Mouse (Mus musculus) effector memory CD4-positive, alpha-beta T cell, adult 7 months (primary cell): ENCODE measurements around the gene Nfkbid. TPM values are rescaled to one million over a fixed set of nuclear protein-coding genes. Genes with fewer than 3 reads are reported as not detected.

Experiments
- polyA plus RNA-seq: library from polyadenylated mRNA; unstranded; fragments of 100-300 nt; shearing (Covaris generic); gene quantifications from one replicate; pipeline ENCODE4 v1.2.1, GENCODE M21; 2017

The Nfkbid gene
- polyA plus RNA-seq: 888 TPM

DNA sequence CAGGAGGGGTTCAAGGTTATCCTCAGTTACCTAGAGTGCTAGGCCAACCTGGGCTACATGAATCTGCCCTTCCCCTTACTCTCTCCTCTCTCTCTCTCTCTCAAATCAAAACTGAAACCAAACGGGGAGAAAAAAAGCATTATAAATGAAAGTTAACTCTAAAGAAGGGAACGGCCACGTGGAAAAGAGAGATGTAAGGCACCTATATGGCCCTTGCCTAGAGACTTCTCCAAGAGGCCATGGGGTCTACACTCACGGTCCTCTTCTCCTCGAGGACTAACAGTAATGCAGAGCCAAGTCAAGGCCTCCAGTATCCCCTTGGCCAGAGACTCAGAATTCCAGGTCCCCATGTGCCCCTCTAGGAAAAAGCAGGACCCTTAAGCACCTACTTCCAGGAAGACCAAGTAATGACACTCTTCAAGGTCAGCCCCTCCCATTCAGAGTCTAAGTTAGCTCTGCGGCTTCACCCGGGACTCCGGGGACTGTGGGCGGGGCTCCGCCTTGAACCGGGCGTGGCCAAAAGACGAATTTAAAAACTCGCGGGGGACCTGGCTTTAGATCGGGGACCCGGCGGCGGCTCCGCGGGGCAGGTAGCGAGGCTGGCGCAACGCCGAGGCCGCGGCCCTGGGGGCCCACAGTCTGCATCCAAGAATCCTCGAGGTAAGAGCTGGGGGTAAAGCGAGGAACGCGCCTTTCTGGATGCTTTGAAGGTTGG, at the start of gene Nfkbid:
Gene Nfkbid, plus strand, starts transcription at position 558 of the 715 bp plus-strand sequence.

GRCm38 (mm10) chr7:30413596-30413995, 7.9 kb upstream of the Nfkbid start, which contains the start of gene Tyrobp:
Tyrobp (plus strand) TSS chr7:30413760.

DNA sequence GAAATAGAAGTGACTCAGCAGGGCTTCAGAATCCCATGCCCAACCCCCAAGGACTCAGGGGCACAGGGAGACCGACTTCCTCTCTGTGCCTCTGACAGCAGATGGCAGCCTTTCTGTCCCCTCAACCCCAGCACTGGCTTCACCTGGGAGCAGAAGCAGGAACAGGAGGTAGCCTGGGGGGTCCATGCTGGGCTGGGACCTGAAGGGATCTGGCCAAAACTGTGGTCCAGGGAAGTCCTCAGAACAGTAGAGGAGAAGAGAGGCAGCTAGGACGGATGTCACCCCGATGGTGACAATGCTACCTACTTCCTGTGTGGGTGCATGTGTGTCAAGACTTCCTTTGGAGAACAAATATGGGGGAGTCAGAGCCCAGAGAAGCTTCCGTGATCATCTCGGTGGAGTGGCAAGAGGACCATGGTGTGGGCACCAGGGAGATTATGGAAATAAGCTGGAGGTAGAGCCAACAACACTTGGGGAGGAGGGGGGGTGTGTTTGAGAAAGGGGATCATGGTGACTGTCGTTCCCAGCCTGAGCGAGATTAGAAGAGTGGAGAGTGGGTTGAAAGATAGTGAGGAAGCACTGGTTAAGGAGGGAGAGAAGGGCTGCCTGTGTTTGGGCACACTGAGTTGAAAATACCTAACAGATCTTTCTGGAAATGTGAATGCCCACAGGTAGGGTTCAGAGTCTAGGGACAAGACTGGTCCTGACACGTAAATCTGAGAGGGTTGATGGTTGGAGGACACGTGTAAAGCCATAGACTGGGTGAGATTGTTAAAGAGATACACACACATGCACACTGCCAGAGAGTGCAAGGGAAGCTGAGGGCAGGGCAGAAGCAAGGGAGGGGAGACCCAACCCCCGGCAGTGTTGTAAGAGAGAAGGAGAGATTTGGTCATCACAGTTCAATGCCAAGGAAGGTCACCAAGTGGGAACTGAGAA, 1.7 kb upstream of the Nfkbid start, which contains the start of gene Hcst:
Gene Hcst, minus strand, starts transcription at position 294 of the 939 bp plus-strand sequence.

DNA sequence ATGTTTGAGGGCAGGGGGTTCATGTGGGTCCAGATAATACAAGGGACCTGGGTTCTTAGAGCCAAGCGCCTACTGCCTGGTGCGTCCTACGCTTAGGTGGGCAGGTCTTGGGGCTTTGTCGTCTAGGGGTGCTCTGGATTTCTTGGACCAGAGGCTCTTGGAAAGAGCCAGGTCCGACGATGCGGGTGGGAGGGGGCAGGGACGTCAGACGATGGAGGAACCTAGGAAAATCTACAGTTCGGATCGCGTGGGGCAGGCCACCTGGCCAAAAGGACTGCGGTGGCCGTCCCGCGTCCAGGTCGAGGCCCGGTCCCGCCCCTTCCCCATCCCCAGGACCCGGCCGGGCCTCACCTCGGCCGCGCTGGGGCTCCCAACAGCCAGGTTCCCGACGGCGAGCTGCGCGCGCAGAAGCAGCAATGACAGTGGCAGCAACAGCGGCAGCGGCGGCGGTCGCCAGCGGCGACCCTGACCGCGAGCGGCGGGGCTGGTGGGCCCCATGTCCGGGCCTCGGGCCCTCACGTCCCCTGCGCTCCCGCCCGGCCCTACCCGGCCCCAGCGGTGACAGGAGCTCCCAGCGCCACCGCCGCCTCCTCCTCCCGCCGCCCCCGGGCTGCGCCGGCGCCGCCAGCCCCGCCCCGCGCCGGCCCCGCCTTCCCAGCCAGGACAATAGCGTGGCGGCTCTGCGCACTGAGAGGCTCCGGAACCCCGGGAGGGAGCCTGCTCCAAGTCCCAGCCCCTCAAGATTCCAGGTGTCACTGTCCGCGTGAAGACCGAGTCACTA, 23.6 kb downstream of the Nfkbid start, which contains the start of gene Aplp1:
Gene Aplp1, minus strand, starts transcription at position 565 of the 781 bp plus-strand sequence.

DNA sequence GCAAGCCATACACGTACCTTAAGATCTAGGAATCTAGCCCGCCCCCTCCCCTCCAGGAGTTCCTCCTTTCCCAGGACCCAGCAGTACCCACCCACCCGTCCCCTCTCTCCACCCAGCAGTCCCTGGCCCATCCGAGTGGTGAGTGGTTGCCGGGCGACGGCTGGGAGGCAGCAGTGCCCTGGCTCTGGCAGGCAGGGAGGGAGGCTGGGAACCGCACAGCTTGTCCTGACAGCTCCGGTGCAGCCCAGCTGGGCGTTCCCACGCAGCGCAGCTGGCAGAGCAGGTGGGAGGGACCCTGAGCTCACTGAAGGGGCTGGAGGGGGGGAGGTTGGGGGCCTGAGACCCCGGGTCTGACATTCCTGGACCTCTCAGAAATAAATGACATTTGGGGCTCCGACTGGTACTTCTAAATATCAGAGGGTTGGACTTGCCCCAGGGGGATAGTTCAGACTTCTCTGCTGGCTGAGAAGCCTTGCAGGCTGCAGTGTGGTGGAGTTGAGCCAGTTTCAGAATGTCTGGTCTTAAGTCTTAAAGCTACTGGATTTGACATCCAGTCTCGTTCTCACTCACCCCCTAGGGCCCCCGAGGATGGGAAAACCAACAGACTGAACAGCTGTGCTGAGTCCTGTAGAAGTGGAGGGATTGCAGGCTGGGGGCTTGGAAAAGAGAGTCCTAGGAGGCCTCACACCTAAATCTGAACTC, 36.2 kb downstream of the Nfkbid start, which contains the start of the genes Kirrel2 and Nphs1:
Gene Kirrel2, minus strand, starts transcription at position 62 of the 702 bp plus-strand sequence.
Gene Nphs1, plus strand, starts transcription at position 687 of the 702 bp plus-strand sequence.

Other genes with a start within 250 kb of the Nfkbid start
- not detected for gene Cox7a1, start 237.6 kb upstream of the Nfkbid start, polyA plus RNA-seq
- 60.7 TPM for gene Capns1, start 222.9 kb upstream of the Nfkbid start, polyA plus RNA-seq
- 32.3 TPM for gene Polr2i, start 189.8 kb upstream of the Nfkbid start, polyA plus RNA-seq
- 61.3 TPM for gene Tbcb, start 189.5 kb upstream of the Nfkbid start, polyA plus RNA-seq
- gene Ovol3, start 186.0 kb upstream of the Nfkbid start, polyA plus RNA-seq: not detected
- gene Thap8, start 141.6 kb upstream of the Nfkbid start, polyA plus RNA-seq: 0.85 TPM
- gene Wdr62, start 141.3 kb upstream of the Nfkbid start, polyA plus RNA-seq: 4.5 TPM
- 0.83 TPM for gene Clip3, start 130.0 kb upstream of the Nfkbid start, polyA plus RNA-seq
- gene Alkbh6, start 113.0 kb upstream of the Nfkbid start, polyA plus RNA-seq: 92.3 TPM
- gene Syne4, start 106.9 kb upstream of the Nfkbid start, polyA plus RNA-seq: 2.6 TPM
- not detected for gene E130208F15Rik, start 100.0 kb upstream of the Nfkbid start, polyA plus RNA-seq
- gene Sdhaf1, start 97.8 kb upstream of the Nfkbid start, polyA plus RNA-seq: 16.2 TPM
- not detected for gene Lrfn3, start 59.0 kb upstream of the Nfkbid start, polyA plus RNA-seq
- not detected for gene Tyrobp, start 8.0 kb upstream of the Nfkbid start, polyA plus RNA-seq
- 749 TPM for gene Hcst, start 1.9 kb upstream of the Nfkbid start, polyA plus RNA-seq
- gene Aplp1, start 23.8 kb downstream of the Nfkbid start, polyA plus RNA-seq: 24.5 TPM
- not detected for gene Kirrel2, start 36.0 kb downstream of the Nfkbid start, polyA plus RNA-seq
- 0.22 TPM for gene Nphs1, start 36.6 kb downstream of the Nfkbid start, polyA plus RNA-seq
- not detected for gene Prodh2, start 71.9 kb downstream of the Nfkbid start, polyA plus RNA-seq
- gene Arhgap33, start 113.3 kb downstream of the Nfkbid start, polyA plus RNA-seq: 1.1 TPM
- 5.0 TPM for gene Hspb6, start 130.4 kb downstream of the Nfkbid start, polyA plus RNA-seq
- gene Proser3, start 130.6 kb downstream of the Nfkbid start, polyA plus RNA-seq: 2.2 TPM
- 49.3 TPM for gene Lin37, start 138.1 kb downstream of the Nfkbid start, polyA plus RNA-seq
- 90.7 TPM for gene U2af1l4, start 141.6 kb downstream of the Nfkbid start, polyA plus RNA-seq
- 54.0 TPM for gene Gm49396, start 141.6 kb downstream of the Nfkbid start, polyA plus RNA-seq
- 150 TPM for gene Psenen, start 141.9 kb downstream of the Nfkbid start, polyA plus RNA-seq
- 67.5 TPM for gene Igflr1, start 143.7 kb downstream of the Nfkbid start, polyA plus RNA-seq
- gene Kmt2b, start 167.0 kb downstream of the Nfkbid start, polyA plus RNA-seq: 11.1 TPM
- gene Zbtb32, start 177.2 kb downstream of the Nfkbid start, polyA plus RNA-seq: 16.9 TPM
- 0.62 TPM for gene Upk1a, start 191.1 kb downstream of the Nfkbid start, polyA plus RNA-seq
- gene Cox6b1, start 204.4 kb downstream of the Nfkbid start, polyA plus RNA-seq: 445 TPM
- not detected for gene Etv2, start 214.1 kb downstream of the Nfkbid start, polyA plus RNA-seq
- 238 TPM for gene Rbm42, start 228.6 kb downstream of the Nfkbid start, polyA plus RNA-seq
- 47.1 TPM for gene Haus5, start 243.3 kb downstream of the Nfkbid start, polyA plus RNA-seq
- not detected for gene Pmis2, start 249.9 kb downstream of the Nfkbid start, polyA plus RNA-seq